Mouse (Mus musculus) embryonic fibroblast, embryonic 13.5 days (primary cell): Measurements from ENCODE around the gene Apoc2. TPM values are rescaled to one million over a fixed set of nuclear protein-coding genes. Genes with fewer than 3 reads are reported as not detected.

ENCODE experiments used
- H3K27ac ChIP-seq: 2 replicates; pipeline ENCODE4 v1.5.1; 2012; ENCODE audit warnings: low read length, control low read depth, inconsistent platforms; ENCODE audit not compliant: insufficient read depth
- H3K4me1 ChIP-seq: 2 replicates; pipeline ENCODE4 v1.6.1; 2011; ENCODE audit warnings: low read length; ENCODE audit not compliant: control insufficient read depth, insufficient read depth
- H3K4me3 ChIP-seq: 2 replicates; pipeline ENCODE4 v1.5.1; 2011; ENCODE audit warnings: mild to moderate bottlenecking, control low read depth, low read length; ENCODE audit not compliant: insufficient read depth
- CTCF ChIP-seq: IDR thresholded peaks from 2 replicates; pipeline ENCODE4 v1.5.1; 2011; ENCODE audit warnings: mild to moderate bottlenecking, control low read depth, low read length, moderate library complexity, borderline replicate concordance; ENCODE audit not compliant: insufficient read depth
- POLR2A ChIP-seq: IDR thresholded peaks from 2 replicates; pipeline ENCODE4 v1.6.1; 2011; ENCODE audit warnings: low read depth, mild to moderate bottlenecking, control low read depth, low read length, moderate library complexity
- polyA plus RNA-seq: library from polyadenylated mRNA; stranded (reverse); fragments of >200 nt; gene quantifications from 2 replicates; pipeline ENCODE4 v1.2.4, GENCODE M21; 2011; ENCODE audit warnings: low read depth; ENCODE audit not compliant: missing spikeins, insufficient read length

Apoc2 gene
- polyA plus RNA-seq, 1 experiment: not detected

DNA sequence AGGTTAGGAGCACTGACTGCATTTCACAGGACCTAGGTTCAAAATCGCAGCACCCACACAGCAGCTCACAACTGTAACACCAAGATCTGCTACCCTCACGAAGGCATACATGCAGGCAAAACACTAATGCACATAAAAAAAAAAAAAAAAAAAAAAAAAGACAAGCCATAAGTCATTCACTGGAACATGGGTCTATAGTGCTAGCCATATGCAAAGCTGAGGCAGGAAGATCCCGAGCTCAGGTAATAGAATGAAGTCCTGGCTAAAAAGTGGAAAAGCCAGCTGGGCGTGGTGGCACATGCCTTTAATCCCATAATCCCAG is 22.0 kb upstream of the Apoc2 start:
- Histone ChIP-seq H3K4me1 (0 out of 2 replicates have a peak, but pooled peaks cover 3% of the 10 kb centered on the region), H3K27ac (no peak overlapping the region), H3K4me3 (no peak overlapping the region)
- TF ChIP-seq CTCF (no peak), POLR2A (no peak)

DNA sequence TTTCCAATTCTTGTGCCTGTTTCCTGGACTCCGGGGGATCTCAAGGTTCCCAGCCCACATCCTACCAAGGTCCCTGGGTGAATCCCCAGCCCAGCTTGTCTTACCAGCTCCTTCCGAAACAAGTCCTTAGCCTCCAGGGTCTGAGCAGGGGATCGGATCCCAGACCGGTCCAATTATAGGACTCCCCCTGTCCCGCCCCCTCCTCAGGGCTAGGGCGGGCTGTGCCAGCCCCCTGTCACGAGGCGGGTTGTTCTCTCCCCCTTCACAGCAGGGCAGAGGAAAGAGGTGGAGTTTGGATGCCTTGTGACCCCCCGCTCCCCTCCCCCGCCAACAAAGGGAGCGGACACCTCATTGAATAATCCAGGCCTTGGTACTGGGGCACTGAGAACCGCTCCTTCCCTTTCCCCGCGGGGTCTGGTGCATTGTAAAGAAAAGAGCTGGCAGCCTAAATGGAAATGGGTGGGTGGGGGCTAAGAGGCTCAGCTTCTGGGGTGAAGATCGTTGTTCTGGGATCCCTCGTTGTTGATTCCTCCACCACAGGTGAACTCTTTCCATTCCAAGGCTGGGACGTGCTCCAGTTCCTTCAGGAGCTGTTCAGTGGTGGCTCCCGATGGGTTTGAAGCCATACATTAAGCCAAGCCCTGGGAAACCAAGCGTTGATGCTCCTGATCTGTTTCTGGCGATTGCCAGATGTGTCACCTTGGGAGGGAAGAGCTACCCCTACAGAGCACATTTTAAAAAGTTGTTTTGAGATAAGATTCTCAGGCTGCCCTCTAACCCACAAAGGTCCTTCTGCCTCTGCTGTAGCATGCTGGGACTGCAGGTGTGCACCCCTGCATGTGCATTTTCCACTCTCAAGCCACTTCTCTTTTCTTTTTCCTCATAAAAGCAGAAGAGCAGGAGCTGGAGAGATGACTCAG is 21.4 kb upstream of the Apoc2 start, which contains the start of gene Apoe:
Gene Apoe (minus strand): TSS at position 282 of the 920 bp plus-strand sequence.
- Histone ChIP-seq H3K4me3 (no peak within 1 kb of the TSS), H3K4me1 (0 out of 2 replicates have a peak, but pooled peaks cover 3% of the 10 kb centered on the region), H3K27ac (no peak within 1 kb of the TSS)
- no peak for TF ChIP-seq CTCF
- TF ChIP-seq POLR2A: no peak

DNA sequence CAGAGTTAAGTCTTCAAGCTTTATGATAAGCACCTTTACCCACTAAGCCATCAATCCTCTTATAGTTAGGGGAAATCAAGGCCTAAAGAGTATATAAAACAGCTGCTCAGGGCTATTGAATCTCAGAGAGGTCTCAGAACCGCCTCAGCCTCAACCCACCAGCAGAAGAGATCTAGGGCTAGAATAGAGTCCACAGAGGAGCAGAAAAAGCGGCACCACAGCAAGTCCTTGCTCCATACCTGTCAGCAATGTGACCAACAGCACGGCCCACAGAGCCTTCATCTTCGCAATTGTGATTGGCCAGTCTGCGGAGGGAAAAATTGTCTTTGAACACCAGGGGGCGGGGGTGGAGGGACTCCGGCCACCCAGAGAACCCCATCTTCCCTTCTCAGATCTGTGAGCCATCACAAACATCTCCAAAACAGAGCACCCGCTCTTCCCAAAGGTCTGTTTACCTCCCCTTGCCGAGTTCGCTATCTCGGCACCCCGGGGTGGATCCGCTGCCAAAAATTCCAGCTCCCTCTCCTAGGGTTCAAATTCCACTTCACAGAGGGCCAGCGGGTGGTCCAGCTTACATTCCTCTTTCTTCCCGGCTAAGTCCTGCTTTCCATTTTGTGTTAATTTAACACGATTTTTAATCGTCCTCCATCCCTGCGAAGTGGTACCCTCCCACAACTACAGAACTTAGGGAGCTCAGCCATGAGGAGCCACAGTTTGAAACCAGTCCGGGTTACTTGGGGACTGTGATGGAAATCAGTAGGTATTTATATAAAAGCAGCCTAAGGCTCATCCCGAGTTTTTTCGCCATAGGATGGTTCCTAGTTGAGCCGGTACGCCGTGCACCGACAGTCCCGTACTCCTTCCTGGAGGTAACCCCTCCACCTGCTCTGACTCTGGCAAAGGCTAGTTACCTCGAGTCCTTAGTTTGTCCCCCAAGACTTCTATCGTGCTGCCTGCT is 20.5 kb upstream of the Apoc2 start:
- no peak for TF ChIP-seq CTCF
- no peak for TF ChIP-seq POLR2A
- Histone ChIP-seq H3K4me1 (0 out of 2 replicates have a peak, but pooled peaks cover 3% of the 10 kb centered on the region), H3K4me3 (no peak overlapping the region), H3K27ac (no peak overlapping the region)

DNA sequence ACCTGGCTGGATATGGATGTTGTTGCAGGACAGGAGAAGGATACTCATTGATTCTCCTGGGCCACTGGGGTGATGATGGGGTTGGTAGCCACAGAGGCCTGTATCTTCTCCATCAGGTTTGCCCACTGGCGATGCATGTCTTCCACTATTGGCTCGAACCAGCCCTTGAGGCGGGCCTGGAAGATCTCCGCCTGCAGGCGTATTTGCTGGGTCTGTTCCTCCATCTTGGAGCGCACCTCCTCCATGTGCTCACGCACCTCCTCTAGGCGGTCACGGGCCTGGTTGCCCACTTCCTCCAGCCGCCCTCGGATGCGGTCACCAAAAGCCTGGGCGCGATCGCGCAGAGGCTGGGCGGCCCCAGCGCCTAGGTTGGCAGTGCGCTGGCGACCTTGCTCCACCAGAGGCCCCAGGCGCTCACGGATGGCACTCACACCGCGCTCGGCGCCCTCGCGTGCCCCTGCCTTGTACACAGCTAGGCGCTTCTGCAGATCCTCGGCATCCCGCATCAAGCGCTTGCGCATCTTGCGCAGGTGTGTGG is 18.7 kb upstream of the Apoc2 start:
- H3K27ac ChIP-seq: no peak overlapping the region
- TF ChIP-seq POLR2A (no peak), CTCF (no peak)

GRCm38 (mm10) chr7:19695881-19696280 is 18.1 kb upstream of the Apoc2 start:
- TF ChIP-seq POLR2A (no peak), CTCF (no peak)
- no peak overlapping the region for H3K27ac ChIP-seq
- H3K4me3 ChIP-seq: no peak overlapping the region
- 0 out of 2 replicates have a peak, but pooled peaks cover 3% of the 10 kb centered on the region for H3K4me1 ChIP-seq

More for the DNA sequence above, 18.7 kb upstream of the Apoc2 start:
- H3K4me3 ChIP-seq: no peak overlapping the region
- 0 out of 2 replicates have a peak, but pooled peaks cover 3% of the 10 kb centered on the region for H3K4me1 ChIP-seq

DNA sequence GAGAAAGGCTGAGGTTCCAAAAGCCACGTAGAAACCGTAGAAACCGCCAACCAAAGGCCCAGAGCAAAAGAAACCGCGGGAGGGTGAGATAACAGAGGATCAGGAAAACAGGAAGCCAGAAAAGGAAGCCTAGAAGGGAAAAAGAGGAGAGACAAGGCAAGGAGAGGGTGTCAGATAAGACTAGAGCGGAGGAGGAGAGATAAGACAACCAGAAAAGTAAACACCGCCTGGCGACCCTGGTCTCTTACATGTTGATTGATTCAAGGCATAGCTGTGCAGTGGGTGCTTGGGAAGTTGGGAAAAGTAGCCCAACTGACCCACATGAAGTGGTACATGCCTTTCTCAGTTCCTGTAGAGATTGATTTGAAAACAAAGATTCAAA is 17.5 kb upstream of the Apoc2 start:
- Histone ChIP-seq H3K4me1 (0 out of 2 replicates have a peak, but pooled peaks cover 3% of the 10 kb centered on the region), H3K4me3 (no peak overlapping the region), H3K27ac (no peak overlapping the region)
- TF ChIP-seq POLR2A (no peak), CTCF (no peak)

DNA sequence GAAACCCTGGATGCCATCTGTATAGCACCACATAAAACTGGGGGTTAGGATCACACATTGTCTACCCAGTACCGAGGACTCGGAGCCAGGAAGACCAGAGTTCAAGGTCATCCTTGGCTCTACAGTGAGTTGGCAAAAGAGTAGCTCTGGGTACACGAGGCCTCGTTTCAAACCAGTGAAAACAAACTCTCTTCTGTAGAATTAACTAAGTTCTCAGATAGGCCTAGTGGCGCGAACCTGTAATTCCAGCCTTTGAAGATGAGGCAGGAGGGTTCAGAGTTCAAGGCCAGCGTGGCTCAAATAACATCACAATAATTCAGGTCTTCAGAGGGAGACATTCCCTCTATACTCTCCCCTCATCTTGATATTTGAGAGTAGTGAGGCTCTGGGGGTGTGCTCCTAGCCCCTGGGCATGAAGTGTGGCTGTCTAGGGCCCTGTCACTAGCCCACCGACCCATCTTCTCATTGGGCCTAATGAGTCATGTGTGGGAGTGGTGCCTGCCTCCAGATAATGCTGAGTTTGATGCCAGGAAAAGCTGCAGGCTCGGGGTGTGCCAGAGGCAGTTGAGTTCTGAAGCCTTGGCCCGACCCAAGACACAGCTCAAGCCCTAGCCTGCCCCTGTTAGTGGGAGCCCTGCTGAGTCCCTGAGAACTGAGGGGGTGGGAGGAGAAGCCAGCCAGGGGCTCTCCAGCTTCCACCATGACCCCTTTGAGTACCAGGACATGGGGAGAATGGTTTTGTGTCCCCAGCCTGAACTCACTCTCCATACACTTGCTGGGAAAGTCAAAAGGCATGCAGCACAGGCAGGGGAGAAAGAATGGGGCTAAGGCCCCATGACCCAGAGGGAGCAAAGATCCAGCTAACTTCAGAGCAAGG is 16.8 kb upstream of the Apoc2 start:
- no peak for TF ChIP-seq POLR2A
- no peak for TF ChIP-seq CTCF
- Histone ChIP-seq H3K4me3 (no peak overlapping the region), H3K4me1 (0 out of 2 replicates have a peak, but pooled peaks cover 3% of the 10 kb centered on the region), H3K27ac (no peak overlapping the region)

- no peak overlapping the region for H3K4me3 ChIP-seq
- H3K27ac ChIP-seq: no peak overlapping the region
- TF ChIP-seq CTCF: no peak
- no peak for TF ChIP-seq POLR2A
- no peaks in the 10 kb centered on the region for H3K4me1 ChIP-seq
These were observed 15.7 kb upstream of the Apoc2 start for GRCm38 (mm10) chr7:19693421-19693820.
